In genomic region chr11:96829403-96829812, GRCm38 (mm10) we compare ENCODE assay signal across 8 mouse cellular contexts. TPM values are rescaled to one million over a fixed set of nuclear protein-coding genes. Genes with fewer than 3 reads are reported as not detected.
DNase-seq lines count a peak whose midpoint lies in the region; ATAC-seq and TF ChIP-seq lines count a peak whose summit lies in the region.

No protein-coding gene starts in this region.

- peaks cover 6% of the 10 kb centered on the region for H3K27me3 ChIP-seq in G1E (ENCODE audit: insufficient read depth, low read length)
- no peaks in the 10 kb centered on the region for H3K27me3 ChIP-seq in forebrain, embryonic 16.5 days (replicated peaks; ENCODE audit: control insufficient read depth, insufficient read depth, low read length)

- peak; percentile 54 for ATAC-seq in G1E (ENCODE audit: extremely low read depth, insufficient number of reproducible peaks, low FRiP score, poor library complexity, severe bottlenecking)
- peak; percentile 21 for ATAC-seq in forebrain, embryonic 16.5 days

- H3K4me3 ChIP-seq in G1E (ENCODE audit: low read depth, low read length), result peak overlapping the region; percentile 88
- peak overlapping the region; percentile 96 for H3K4me3 ChIP-seq in bone marrow macrophage, adult 2 months (ENCODE audit: insufficient read depth, low read length)
- peak overlapping the region; percentile 89 for H3K4me3 ChIP-seq in forebrain, embryonic 16.5 days (replicated peaks; ENCODE audit: low read length)

- WGBS in forebrain, embryonic 16.5 days, result under 1% methylated on average over 33 of the region's 33 CpGs

- H3K4me1 ChIP-seq in G1E (ENCODE audit: insufficient read depth, low read depth, low read length), result peaks cover 60% of the 10 kb centered on the region
- peaks cover 42% of the 10 kb centered on the region for H3K4me1 ChIP-seq in bone marrow macrophage, adult 2 months (ENCODE audit: control insufficient read depth, insufficient read depth, low read length)
- H3K4me1 ChIP-seq in forebrain, embryonic 16.5 days (replicated peaks; ENCODE audit: control insufficient read depth, insufficient read depth, low read length), result peaks cover 48% of the 10 kb centered on the region

- no peaks in the 10 kb centered on the region for H3K9me3 ChIP-seq in G1E (replicated peaks)
- no peaks in the 10 kb centered on the region for H3K9me3 ChIP-seq in forebrain, embryonic 16.5 days (ENCODE audit: control insufficient read depth, low read length)

- H3K36me3 ChIP-seq in G1E (replicated peaks), result peaks cover 38% of the 10 kb centered on the region
- H3K36me3 ChIP-seq in forebrain, embryonic 16.5 days (ENCODE audit: control insufficient read depth, insufficient read depth), result no peaks in the 10 kb centered on the region

- peak overlapping the region; percentile 87 for H3K4me2 ChIP-seq in forebrain, embryonic 16.5 days (ENCODE audit: low read length)

- peak overlapping the region; percentile 99 for H3K27ac ChIP-seq in bone marrow macrophage, adult 2 months (ENCODE audit: insufficient read depth, low read depth, low read length)
- peak overlapping the region; percentile 93 for H3K27ac ChIP-seq in forebrain, embryonic 16.5 days (ENCODE audit: low read length)

- peak; percentile 87 for DNase-seq in G1E (ENCODE audit: low spot score)
- DNase-seq in heart, postnatal 36 days, result peak; percentile 89 to 91
- DNase-seq in layer of hippocampus, adult 9-11 months, result peak; percentile 58
- DNase-seq in lung, postnatal 4 days, result peak; percentile 94
- DNase-seq in retina, postnatal 1 day, result peak; percentile 89
- DNase-seq in urinary bladder, postnatal 10 days (ENCODE audit: low spot score), result peak; percentile 61

- TF ChIP-seq POLR2A in bone marrow macrophage, adult 2 months (IDR thresholded peaks at IDR 0.05; ENCODE audit: borderline replicate concordance, low read depth, low read length), result peak; percentile 97

- peak overlapping the region; percentile 88 for H3K9ac ChIP-seq in forebrain, embryonic 16.5 days (replicated peaks; ENCODE audit: low read depth, low read length)

- no peak for TF ChIP-seq CTCF in G1E (IDR thresholded peaks at IDR 0.05; ENCODE audit: low read depth, low read length)
- TF ChIP-seq CTCF in bone marrow macrophage, adult 2 months (IDR thresholded peaks at IDR 0.05; ENCODE audit: low read depth, low read length), result no peak

- intact Hi-C loops in heart, postnatal 36 days (cut with DNase I), result loop anchor here (1.0 to 5.0 kb wide), 2 partner anchors 40 to 138 kb away; partner anchors contain the start of gene Cbx1

RNA-seq across cellular contexts. Expression of gene Nfe2l1, which starts 0.4 kb away (rescaled TPM):
- total RNA-seq in G1E (2014; fragmentation: Nextera tagmentation) (56.3 and 70.5 TPM in 2 replicates), G1E (2017) (22.5 and 24.0 TPM in 2 replicates)
- polyA plus RNA-seq in G1E (2012), result 29.1 and 35.9 TPM in 2 replicates
- 105 and 106 TPM in 2 replicates for polyA plus RNA-seq in bone marrow macrophage, adult 2 months (2012; ENCODE audit: insufficient read depth, insufficient read length, missing spikeins)
- polyA plus RNA-seq in forebrain, embryonic 16.5 days (2015; fragmentation: Nextera tagmentation; extraction: Ambion mirVana), result 64.8 and 68.2 TPM in 2 replicates
- 100 to 1,000 TPM; 397 to 404 TPM for total RNA-seq in heart, postnatal 36 days (2021)

RNA-seq across cellular contexts. Expression of gene Copz2, which starts 20.3 kb away (rescaled TPM):
- total RNA-seq in G1E (2014; fragmentation: Nextera tagmentation), result 9.0 and 16.3 TPM in 2 replicates
- 1.5 and 3.1 TPM in 2 replicates for total RNA-seq in G1E (2017)
- polyA plus RNA-seq in G1E (2012), result 0.48 and 0.52 TPM in 2 replicates
- 20.2 and 24.7 TPM in 2 replicates for polyA plus RNA-seq in bone marrow macrophage, adult 2 months (2012; ENCODE audit: insufficient read depth, insufficient read length, missing spikeins)
- polyA plus RNA-seq in forebrain, embryonic 16.5 days (2015; fragmentation: Nextera tagmentation; extraction: Ambion mirVana), result 10.4 and 16.6 TPM in 2 replicates
- total RNA-seq in heart, postnatal 36 days (2021), result 10 to 100 TPM; 36.0 to 39.4 TPM

RNA-seq across cellular contexts. Expression of gene Cbx1, which starts 40.5 kb away (rescaled TPM):
- total RNA-seq in G1E (2014; fragmentation: Nextera tagmentation), result 78.9 and 81.3 TPM in 2 replicates
- total RNA-seq in G1E (2017), result 99.1 and 100 TPM in 2 replicates
- polyA plus RNA-seq in G1E (2012), result 73.7 and 75.0 TPM in 2 replicates
- polyA plus RNA-seq in bone marrow macrophage, adult 2 months (2012; ENCODE audit: insufficient read depth, insufficient read length, missing spikeins), result 51.4 and 57.5 TPM in 2 replicates
- 87.7 and 93.3 TPM in 2 replicates for polyA plus RNA-seq in forebrain, embryonic 16.5 days (2015; fragmentation: Nextera tagmentation; extraction: Ambion mirVana)
- 10 to 100 TPM; 32.5 to 35.2 TPM for total RNA-seq in heart, postnatal 36 days (2021)

RNA-seq across cellular contexts. Expression of gene Snx11, which starts 52.0 kb away (rescaled TPM):
- 9.9 and 18.9 TPM in 2 replicates for total RNA-seq in G1E (2014; fragmentation: Nextera tagmentation)
- 19.9 and 21.4 TPM in 2 replicates for total RNA-seq in G1E (2017)
- 9.9 and 10.7 TPM in 2 replicates for polyA plus RNA-seq in G1E (2012)
- polyA plus RNA-seq in bone marrow macrophage, adult 2 months (2012; ENCODE audit: insufficient read depth, insufficient read length, missing spikeins), result 37.0 and 37.8 TPM in 2 replicates
- 43.1 and 44.1 TPM in 2 replicates for polyA plus RNA-seq in forebrain, embryonic 16.5 days (2015; fragmentation: Nextera tagmentation; extraction: Ambion mirVana)
- 10 to 100 TPM; 12.1 to 12.6 TPM for total RNA-seq in heart, postnatal 36 days (2021)

Comparison
In these comparisons a context has a peak if more than half of its experiments do, and no peak if none do; other contexts are left out.
1. Peak in every context shown above with its lines: DNase-seq, ATAC-seq, H3K4me3 ChIP-seq and H3K27ac ChIP-seq.